Mouse (Mus musculus) CH12.LX (cell line): ENCODE data around the gene Golga4.

Source experiments
- CTCF ChIP-seq, 2 experiments: IDR thresholded peaks in 1 of 2; conservative IDR thresholded peaks in 1 of 2; 2 replicates each; pipeline ENCODE4 v1.5.1; 2011 to 2012; ENCODE audit warnings: low read depth in 2 of 2, low read length in 2 of 2, improper control_type of control experiment in 1 of 2, inconsistent platforms in 1 of 2, mild to moderate bottlenecking in 1 of 2, moderate library complexity in 1 of 2
- ELF1 ChIP-seq: IDR thresholded peaks from 2 replicates; pipeline ENCODE4 v1.6.1; 2014; ENCODE audit warnings: low read depth, mild to moderate bottlenecking, inconsistent platforms, low read length, improper control_type of control experiment
- EP300 ChIP-seq: IDR thresholded peaks from 2 replicates; pipeline ENCODE4 v1.6.1; 2011; ENCODE audit warnings: low read length, improper control_type of control experiment

DNA sequence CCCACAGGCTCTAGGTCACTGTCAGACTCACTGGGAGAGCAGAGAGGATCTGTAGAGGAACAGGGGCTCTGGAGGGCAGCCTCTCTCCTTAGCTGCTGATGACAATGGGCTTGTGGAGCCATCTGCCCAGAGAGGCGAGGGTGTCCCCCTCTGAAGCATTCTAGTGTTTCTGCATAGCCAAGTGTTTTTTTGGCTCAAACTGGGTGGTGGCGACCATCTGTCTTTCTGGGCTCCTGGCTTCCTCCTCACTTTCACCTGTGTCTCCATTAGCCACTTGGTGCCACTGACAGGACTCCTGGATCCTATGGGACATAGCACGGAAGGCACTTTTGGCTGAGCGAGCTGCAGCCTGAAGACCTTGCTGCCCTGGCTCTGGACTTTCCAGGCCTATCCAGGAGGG lies 65.6 kb downstream of the Golga4 start:
- no peak for TF ChIP-seq ELF1
- no peak for TF ChIP-seq EP300
- TF ChIP-seq CTCF (conservative IDR thresholded peaks at IDR 0.05 in 1 of 2, IDR thresholded peaks at IDR 0.05 in 1 of 2; ENCODE audit: low read depth in 2 of 2, low read length in 2 of 2) = no peak
